Mouse (Mus musculus): ENCODE results near the gene Grm6. TPM values are rescaled to one million over a fixed set of nuclear protein-coding genes. Genes with fewer than 3 reads are reported as not detected.

Gene Grm6
- total RNA-seq, 4 experiments from 2014 or later, result not detected

Other genes with a start within 250 kb of the Grm6 start
- 1 to 10 TPM; 4.2 to 9.7 (median 5.4) TPM for gene Adamts2, start 248.6 kb upstream of the Grm6 start, total RNA-seq (2022)
- 1 to 10 TPM; 5.7 to 9.9 (median 7.6) TPM for gene Zfp354c, start 23.0 kb upstream of the Grm6 start, total RNA-seq (2022)
- 1 to 10 TPM; 1.0 to 1.5 (median 1.2) TPM for gene Zfp879, start 9.1 kb upstream of the Grm6 start, total RNA-seq (2022)
- 1 to 10 TPM; 4.0 to 6.1 (median 4.8) TPM for gene Zfp454, start 37.0 kb downstream of the Grm6 start, total RNA-seq (2022)
- gene Zfp2, start 65.5 kb downstream of the Grm6 start, total RNA-seq (2022), result 10 to 100 TPM in 3 of 4 experiments, 1 to 10 TPM in 1; 9.4 to 12.8 (median 11.0) TPM
- 1 to 10 TPM; 1.7 to 4.7 (median 3.3) TPM for gene Zfp354b, start 80.9 kb downstream of the Grm6 start, total RNA-seq (2022)
- not detected for gene 4933414I15Rik, start 93.1 kb downstream of the Grm6 start, total RNA-seq (2022)
- not detected for gene Prop1, start 103.1 kb downstream of the Grm6 start, total RNA-seq (2022)
- not detected for gene Olfr1378, start 115.8 kb downstream of the Grm6 start, total RNA-seq (2022)
- gene Olfr1377, start 131.3 kb downstream of the Grm6 start, total RNA-seq (2022), result not detected
- gene Olfr51, start 152.9 kb downstream of the Grm6 start, total RNA-seq (2022), result not detected
- gene Olfr54, start 163.6 kb downstream of the Grm6 start, total RNA-seq (2022), result under 1 TPM; 0.15 to 0.91 (median 0.39) TPM
- not detected for gene Olfr1375, start 197.4 kb downstream of the Grm6 start, total RNA-seq (2022)
- gene Zfp354a, start 208.6 kb downstream of the Grm6 start, total RNA-seq (2022), result 10 to 100 TPM in 2 of 4 experiments, 1 to 10 TPM in 2; 5.7 to 12.4 (median 9.7) TPM